Mouse (Mus musculus): ENCODE measurements around the gene Ggact. TPM values are rescaled to one million over a fixed set of nuclear protein-coding genes. Genes with fewer than 3 reads are reported as not detected.

Gene Ggact
- total RNA-seq, 1 experiment = 13.6 TPM

DNA sequence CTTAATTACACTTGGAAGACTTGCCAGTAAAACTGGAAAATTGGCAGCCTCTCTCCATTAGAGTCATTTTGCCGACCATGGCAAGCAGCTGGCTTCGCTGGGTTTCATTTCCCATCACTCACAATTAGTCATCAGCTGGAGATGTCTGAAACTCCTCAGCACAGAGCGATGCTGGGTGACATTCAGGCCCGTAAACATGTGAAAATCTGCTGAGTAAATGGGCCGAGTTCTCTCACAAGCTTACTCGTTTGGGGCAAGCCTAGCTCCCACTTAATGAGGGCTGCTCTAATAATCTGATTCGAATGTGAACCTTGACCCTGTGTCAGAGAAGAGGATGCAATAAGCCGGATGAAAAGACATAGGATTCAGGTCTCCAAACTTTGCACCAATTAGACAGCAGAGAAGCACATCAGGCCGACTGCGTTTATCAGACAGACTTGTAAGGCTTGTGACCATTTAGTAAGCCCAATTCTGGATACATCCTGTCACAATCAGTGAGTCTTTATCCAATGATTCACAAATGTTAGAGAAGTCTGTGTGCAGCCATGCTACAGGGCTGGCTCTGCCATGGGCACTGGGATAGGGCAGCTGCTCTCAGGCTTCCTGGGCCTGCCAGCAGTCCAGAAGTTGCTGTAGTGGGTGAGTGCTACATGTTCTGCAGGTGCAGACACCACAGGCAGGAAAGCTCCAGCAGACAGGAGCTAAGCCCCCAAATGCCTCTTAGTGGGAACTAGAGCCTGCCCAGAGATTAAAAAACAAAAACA lies 29.6 kb downstream of the Ggact start:
- H3K4me1 ChIP-seq (ENCODE audit: control insufficient read depth in 2 of 2, insufficient read depth in 2 of 2, low read length in 2 of 2, poor library complexity in 1 of 2) = no peaks in the 10 kb centered on the region
- in situ Hi-C loops (cut with MboI; ENCODE audit: low sequenced_read_pairs in 2 of 2, unreplicated experiment in 2 of 2) = loop anchor here in 1 of 2 experiments (25.0 kb wide), 2 partner anchors 672 to 822 kb away; no protein-coding TSS in a partner anchor
- no peak overlapping the region for H3K9ac ChIP-seq (ENCODE audit: insufficient read depth, low read depth, low read length, poor library complexity, severe bottlenecking)
- TF ChIP-seq ZNF384 (IDR thresholded peaks at IDR 0.05; ENCODE audit: low read depth, low read length) (no peak), ZC3H11A (IDR thresholded peaks at IDR 0.05; ENCODE audit: borderline replicate concordance, low read depth, low read length) (no peak), MAFK (IDR thresholded peaks at IDR 0.05; ENCODE audit: insufficient read depth, low read depth, low read length) (no peak), HCFC1 (IDR thresholded peaks at IDR 0.05; ENCODE audit: borderline replicate concordance, insufficient read depth, low read length) (no peak), CHD2 (IDR thresholded peaks at IDR 0.05; ENCODE audit: low read depth, low read length) (no peak)
- no peak for DNase-seq (ENCODE audit: low read depth, low spot score)
- H3K27ac ChIP-seq (ENCODE audit: insufficient read depth, low read depth, low read length, poor library complexity, severe bottlenecking) = no peak overlapping the region
- H3K36me3 ChIP-seq (ENCODE audit: control insufficient read depth, insufficient read depth, low read length, poor library complexity, severe bottlenecking) = no peaks in the 10 kb centered on the region
- no peak overlapping the region for H3K4me3 ChIP-seq (ENCODE audit: insufficient read depth in 1 of 2, low read depth in 1 of 2, low read length in 2 of 2, poor library complexity in 1 of 2, severe bottlenecking in 1 of 2)
- H3K9me3 ChIP-seq (ENCODE audit: control insufficient read depth, insufficient read depth, low read depth, low read length) = no peaks in the 10 kb centered on the region

- no peak for TF ChIP-seq ZNF384 (IDR thresholded peaks at IDR 0.05; ENCODE audit: low read depth, low read length)
- TF ChIP-seq MAFK (IDR thresholded peaks at IDR 0.05; ENCODE audit: insufficient read depth, low read depth, low read length) = no peak
- no peak for TF ChIP-seq HCFC1 (IDR thresholded peaks at IDR 0.05; ENCODE audit: borderline replicate concordance, insufficient read depth, low read length)
- no peak for TF ChIP-seq ZC3H11A (IDR thresholded peaks at IDR 0.05; ENCODE audit: borderline replicate concordance, low read depth, low read length)
- no peak for TF ChIP-seq CHD2 (IDR thresholded peaks at IDR 0.05; ENCODE audit: low read depth, low read length)
- no peak overlapping the region for H3K9ac ChIP-seq (ENCODE audit: insufficient read depth, low read depth, low read length, poor library complexity, severe bottlenecking)
- in situ Hi-C loops (cut with MboI; ENCODE audit: low sequenced_read_pairs in 2 of 2, unreplicated experiment in 2 of 2) = loop anchor here in 1 of 2 experiments (25.0 kb wide), 2 partner anchors 671 to 821 kb away; no protein-coding TSS in a partner anchor
- no peak overlapping the region for H3K27ac ChIP-seq (ENCODE audit: insufficient read depth, low read depth, low read length, poor library complexity, severe bottlenecking)
- DNase-seq (ENCODE audit: low read depth, low spot score) = no peak
- H3K4me3 ChIP-seq (ENCODE audit: insufficient read depth in 1 of 2, low read depth in 1 of 2, low read length in 2 of 2, poor library complexity in 1 of 2, severe bottlenecking in 1 of 2) = no peak overlapping the region
- H3K36me3 ChIP-seq (ENCODE audit: control insufficient read depth, insufficient read depth, low read length, poor library complexity, severe bottlenecking) = no peaks in the 10 kb centered on the region
- H3K4me1 ChIP-seq (ENCODE audit: control insufficient read depth in 2 of 2, insufficient read depth in 2 of 2, low read length in 2 of 2, poor library complexity in 1 of 2) = no peaks in the 10 kb centered on the region
- no peaks in the 10 kb centered on the region for H3K9me3 ChIP-seq (ENCODE audit: control insufficient read depth, insufficient read depth, low read depth, low read length)
These were observed 30.1 kb downstream of the Ggact start for GRCm38 (mm10) chr14:122883410-122883806.

- H3K4me1 ChIP-seq (ENCODE audit: control insufficient read depth in 2 of 2, insufficient read depth in 2 of 2, low read length in 2 of 2, poor library complexity in 1 of 2) = no peaks in the 10 kb centered on the region
- H3K9ac ChIP-seq (ENCODE audit: insufficient read depth, low read depth, low read length, poor library complexity, severe bottlenecking) = no peak overlapping the region
- H3K36me3 ChIP-seq (ENCODE audit: control insufficient read depth, insufficient read depth, low read length, poor library complexity, severe bottlenecking) = no peaks in the 10 kb centered on the region
- DNase-seq (ENCODE audit: low read depth, low spot score) = no peak
- H3K4me3 ChIP-seq (ENCODE audit: insufficient read depth in 1 of 2, low read depth in 1 of 2, low read length in 2 of 2, poor library complexity in 1 of 2, severe bottlenecking in 1 of 2) = no peak overlapping the region
- in situ Hi-C loops (cut with MboI; ENCODE audit: low sequenced_read_pairs in 2 of 2, unreplicated experiment in 2 of 2) = loop anchor here in 1 of 2 experiments (25.0 kb wide), 2 partner anchors 671 to 821 kb away; no protein-coding TSS in a partner anchor
- H3K9me3 ChIP-seq (ENCODE audit: control insufficient read depth, insufficient read depth, low read depth, low read length) = no peaks in the 10 kb centered on the region
- TF ChIP-seq MAFK (IDR thresholded peaks at IDR 0.05; ENCODE audit: insufficient read depth, low read depth, low read length) (no peak), ZNF384 (IDR thresholded peaks at IDR 0.05; ENCODE audit: low read depth, low read length) (no peak), HCFC1 (IDR thresholded peaks at IDR 0.05; ENCODE audit: borderline replicate concordance, insufficient read depth, low read length) (no peak), CHD2 (IDR thresholded peaks at IDR 0.05; ENCODE audit: low read depth, low read length) (no peak), ZC3H11A (IDR thresholded peaks at IDR 0.05; ENCODE audit: borderline replicate concordance, low read depth, low read length) (no peak)
- H3K27ac ChIP-seq (ENCODE audit: insufficient read depth, low read depth, low read length, poor library complexity, severe bottlenecking) = no peak overlapping the region
These were observed 30.7 kb downstream of the Ggact start for GRCm38 (mm10) chr14:122882795-122883409.

DNA sequence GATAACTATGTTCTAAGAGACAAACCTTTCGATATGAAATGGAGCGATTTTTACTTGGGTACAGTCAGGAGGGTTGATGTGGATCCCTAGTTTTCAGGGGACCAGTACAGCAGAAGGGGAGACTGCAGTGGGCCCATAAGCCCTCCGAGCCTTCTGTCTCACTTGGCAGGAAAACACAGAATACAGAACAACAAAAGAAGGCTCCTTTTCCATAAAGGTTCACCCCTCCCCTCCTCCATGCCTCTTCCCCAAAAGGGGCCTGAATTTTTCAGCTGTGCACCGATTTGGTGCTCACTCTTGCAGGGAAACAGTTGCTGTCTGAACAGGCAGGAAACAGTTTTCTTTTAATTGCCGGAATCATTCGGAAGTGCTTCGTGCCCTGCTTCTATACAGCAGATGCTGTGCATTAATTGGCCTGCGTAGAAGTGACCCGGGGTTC lies 31.3 kb downstream of the Ggact start:
- Histone ChIP-seq H3K4me1 (ENCODE audit: control insufficient read depth in 2 of 2, insufficient read depth in 2 of 2, low read length in 2 of 2, poor library complexity in 1 of 2) (no peaks in the 10 kb centered on the region), H3K36me3 (ENCODE audit: control insufficient read depth, insufficient read depth, low read length, poor library complexity, severe bottlenecking) (no peaks in the 10 kb centered on the region), H3K9me3 (ENCODE audit: control insufficient read depth, insufficient read depth, low read depth, low read length) (no peaks in the 10 kb centered on the region), H3K9ac (ENCODE audit: insufficient read depth, low read depth, low read length, poor library complexity, severe bottlenecking) (no peak overlapping the region), H3K4me3 (ENCODE audit: insufficient read depth in 1 of 2, low read depth in 1 of 2, low read length in 2 of 2, poor library complexity in 1 of 2, severe bottlenecking in 1 of 2) (no peak overlapping the region), H3K27ac (ENCODE audit: insufficient read depth, low read depth, low read length, poor library complexity, severe bottlenecking) (no peak overlapping the region)
- no peak for TF ChIP-seq CHD2 (IDR thresholded peaks at IDR 0.05; ENCODE audit: low read depth, low read length)
- TF ChIP-seq ZC3H11A (IDR thresholded peaks at IDR 0.05; ENCODE audit: borderline replicate concordance, low read depth, low read length) = no peak
- no peak for TF ChIP-seq ZNF384 (IDR thresholded peaks at IDR 0.05; ENCODE audit: low read depth, low read length)
- TF ChIP-seq MAFK (IDR thresholded peaks at IDR 0.05; ENCODE audit: insufficient read depth, low read depth, low read length) = no peak
- no peak for TF ChIP-seq HCFC1 (IDR thresholded peaks at IDR 0.05; ENCODE audit: borderline replicate concordance, insufficient read depth, low read length)
- in situ Hi-C loops (cut with MboI; ENCODE audit: low sequenced_read_pairs in 2 of 2, unreplicated experiment in 2 of 2) = loop anchor here in 1 of 2 experiments (25.0 kb wide), 2 partner anchors 670 to 820 kb away; no protein-coding TSS in a partner anchor
- no peak for DNase-seq (ENCODE audit: low read depth, low spot score)

Data from ES-E14 (cell line).